ENCODE assay signal across 9 mouse cellular contexts in the genomic region with DNA sequence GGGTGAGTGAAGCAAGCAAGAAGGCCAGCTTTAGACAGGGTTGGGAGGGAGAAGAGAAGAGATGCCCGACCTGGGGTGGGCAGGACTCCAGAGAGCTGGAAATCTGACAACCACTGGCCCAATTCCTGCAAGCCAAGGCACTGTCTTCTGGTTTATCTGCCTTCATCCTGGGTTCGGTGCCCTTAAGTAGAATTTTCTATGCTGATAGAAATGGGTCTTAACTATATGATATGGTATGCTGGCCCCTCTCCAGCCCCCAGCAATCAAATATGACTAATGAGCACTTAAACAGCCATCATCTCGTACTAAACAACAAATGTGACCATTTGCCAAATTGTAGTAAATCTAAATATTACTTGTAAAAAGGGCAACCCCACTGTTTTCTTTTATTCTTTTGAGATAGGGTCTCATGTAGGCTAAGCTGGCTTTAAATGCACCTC. TPM values are rescaled to one million over a fixed set of nuclear protein-coding genes. Genes with fewer than 3 reads are reported as not detected.
DNase-seq lines count a peak whose midpoint lies in the region; ATAC-seq and TF ChIP-seq lines count a peak whose summit lies in the region.
"Had no signal": no experiment of that assay in that cellular context is flagged by ENCODE, and none has a peak within 500 bp of the region (broad histone marks: within the 10 kb centered on the region; RNA-seq: fewer than 3 reads in every experiment).

No protein-coding gene starts in this region.

- H3K4me2 ChIP-seq in forebrain, embryonic 13.5 days = 0 out of 2 replicates have a peak overlapping the region, but pooled peaks have one; percentile 18
- no peak overlapping the region for H3K4me2 ChIP-seq in forebrain, embryonic 15.5 days (replicated peaks)
- H3K4me2 ChIP-seq in intestine, embryonic 14.5 days (ENCODE audit: low read length) = peak overlapping the region; percentile 25; the same call in 1 of the 2 replicates
- no peak overlapping the region for H3K4me2 ChIP-seq in intestine, postnatal 0 days (replicated peaks; ENCODE audit: low read depth)
- peak overlapping the region; percentile 33 for H3K4me2 ChIP-seq in myocyte (ENCODE audit: low read depth)

- no peaks in the 10 kb centered on the region for H3K9me3 ChIP-seq in forebrain, embryonic 13.5 days (replicated peaks)
- no peaks in the 10 kb centered on the region for H3K9me3 ChIP-seq in forebrain, embryonic 15.5 days
- H3K9me3 ChIP-seq in intestine, embryonic 14.5 days (ENCODE audit: control insufficient read depth, low read length) = no peaks in the 10 kb centered on the region
- no peaks in the 10 kb centered on the region for H3K9me3 ChIP-seq in intestine, postnatal 0 days (ENCODE audit: control insufficient read depth)
- no peaks in the 10 kb centered on the region for H3K9me3 ChIP-seq in limb, embryonic 10.5 days (replicated peaks)

- no peaks in the 10 kb centered on the region for H3K27me3 ChIP-seq in forebrain, embryonic 13.5 days
- no peaks in the 10 kb centered on the region for H3K27me3 ChIP-seq in forebrain, embryonic 15.5 days
- H3K27me3 ChIP-seq in intestine, embryonic 14.5 days (replicated peaks; ENCODE audit: control insufficient read depth, insufficient read depth, low read length) = no peaks in the 10 kb centered on the region
- no peaks in the 10 kb centered on the region for H3K27me3 ChIP-seq in intestine, postnatal 0 days (replicated peaks; ENCODE audit: control insufficient read depth, insufficient read depth, low read length)
- no peaks in the 10 kb centered on the region for H3K27me3 ChIP-seq in limb, embryonic 10.5 days (ENCODE audit: low read depth, poor library complexity, severe bottlenecking)
- no peaks in the 10 kb centered on the region for H3K27me3 ChIP-seq in myocyte (ENCODE audit: control insufficient read depth, insufficient read depth, insufficient read length)

- TF ChIP-seq CTCF in intestine, postnatal 0 days (IDR thresholded peaks at IDR 0.05; ENCODE audit: low read depth) = no peak

- no peak for DNase-seq in intestine, embryonic 14.5 days (ENCODE audit: low spot score)
- DNase-seq in limb, embryonic 10.5 days (ENCODE audit: low spot score) = no peak
- no peak for DNase-seq in frontal cortex, postnatal 25 days (ENCODE audit: low spot score in 2 of 2)
- DNase-seq: kidney, adult 9 months had no signal

- WGBS in forebrain, embryonic 13.5 days = 47% methylated on average over 3 of the region's 3 CpGs
- WGBS in forebrain, embryonic 15.5 days = 40% methylated on average over 3 of the region's 3 CpGs
- WGBS in intestine, embryonic 14.5 days = 25% methylated on average over 3 of the region's 3 CpGs
- WGBS in intestine, postnatal 0 days = 43% methylated on average over 3 of the region's 3 CpGs
- WGBS in limb, embryonic 10.5 days = 47% methylated on average over 3 of the region's 3 CpGs

- H3K27ac ChIP-seq in forebrain, embryonic 13.5 days = no peak overlapping the region
- H3K27ac ChIP-seq in forebrain, embryonic 15.5 days (replicated peaks) = no peak overlapping the region
- H3K27ac ChIP-seq in intestine, embryonic 14.5 days (ENCODE audit: low read depth) = peak overlapping the region; percentile 43; the same call in 1 of the 2 replicates
- H3K27ac ChIP-seq in intestine, postnatal 0 days (ENCODE audit: low read depth, low read length) = no peak overlapping the region
- peak overlapping the region; percentile 63 for H3K27ac ChIP-seq in limb, embryonic 10.5 days

- H3ac ChIP-seq in myocyte (ENCODE audit: control insufficient read depth, insufficient read length) = no peak overlapping the region

- no peak overlapping the region for H3K4me3 ChIP-seq in forebrain, embryonic 13.5 days
- no peak overlapping the region for H3K4me3 ChIP-seq in forebrain, embryonic 15.5 days
- H3K4me3 ChIP-seq in intestine, embryonic 14.5 days (ENCODE audit: low read depth, low read length) = no peak overlapping the region
- H3K4me3 ChIP-seq in intestine, postnatal 0 days (ENCODE audit: low read depth, low read length) = no peak overlapping the region
- H3K4me3 ChIP-seq in limb, embryonic 10.5 days = peak overlapping the region; percentile 20
- no peak overlapping the region for H3K4me3 ChIP-seq in myocyte

- no peak overlapping the region for H3K9ac ChIP-seq in forebrain, embryonic 13.5 days
- no peak overlapping the region for H3K9ac ChIP-seq in forebrain, embryonic 15.5 days (replicated peaks)
- H3K9ac ChIP-seq in intestine, embryonic 14.5 days (ENCODE audit: low read length) = no peak overlapping the region
- H3K9ac ChIP-seq in intestine, postnatal 0 days (ENCODE audit: low read depth, low read length) = no peak overlapping the region

- H3K36me3 ChIP-seq in forebrain, embryonic 13.5 days (ENCODE audit: poor library complexity, severe bottlenecking) = no peaks in the 10 kb centered on the region
- no peaks in the 10 kb centered on the region for H3K36me3 ChIP-seq in forebrain, embryonic 15.5 days
- H3K36me3 ChIP-seq in intestine, embryonic 14.5 days (ENCODE audit: control insufficient read depth, insufficient read depth, low read length) = no peaks in the 10 kb centered on the region
- no peaks in the 10 kb centered on the region for H3K36me3 ChIP-seq in intestine, postnatal 0 days (ENCODE audit: control insufficient read depth, insufficient read depth)
- no peaks in the 10 kb centered on the region for H3K36me3 ChIP-seq in limb, embryonic 10.5 days
- no peaks in the 10 kb centered on the region for H3K36me3 ChIP-seq in myocyte (ENCODE audit: control insufficient read depth, insufficient read depth)

- no peaks in the 10 kb centered on the region for H3K79me2 ChIP-seq in myocyte (ENCODE audit: control insufficient read depth, insufficient read depth)

- no peak for ATAC-seq in forebrain, embryonic 13.5 days
- ATAC-seq in forebrain, embryonic 15.5 days (replicated peaks) = no peak
- no peak for ATAC-seq in intestine, embryonic 14.5 days (replicated peaks; ENCODE audit: low FRiP score, low TSS enrichment, low read depth)
- ATAC-seq in intestine, postnatal 0 days = no peak
- ATAC-seq in megakaryocyte-erythroid progenitor cell, adult 5-6 weeks (replicated peaks; ENCODE audit: low FRiP score, low TSS enrichment, poor library complexity, severe bottlenecking) = no peak

- no peak for TF ChIP-seq POLR2A in myocyte (IDR thresholded peaks at IDR 0.05; ENCODE audit: insufficient read length, low read depth)

- H3K4me1 ChIP-seq in forebrain, embryonic 13.5 days = peaks cover 4% of the 10 kb centered on the region
- H3K4me1 ChIP-seq in forebrain, embryonic 15.5 days = peaks cover 7% of the 10 kb centered on the region
- H3K4me1 ChIP-seq in intestine, embryonic 14.5 days (replicated peaks; ENCODE audit: control insufficient read depth, insufficient read depth, low read length) = peaks cover 16% of the 10 kb centered on the region; the same call in 1 of the 2 replicates
- H3K4me1 ChIP-seq in intestine, postnatal 0 days (replicated peaks; ENCODE audit: control insufficient read depth, insufficient read depth, low read length) = no peaks in the 10 kb centered on the region
- H3K4me1 ChIP-seq in limb, embryonic 10.5 days = peaks cover 16% of the 10 kb centered on the region

TF ChIP-seq in myocyte, 11 proteins besides CTCF, POLR2A, EP300 and RAD21:
- TF ChIP-seq CEBPB (IDR thresholded peaks at IDR 0.05; ENCODE audit: insufficient read depth, poor library complexity, severe bottlenecking) (no peak), MYOD1 (IDR thresholded peaks at IDR 0.05; ENCODE audit: control insufficient read depth in 1 of 3, insufficient read length in 2 of 3, low read depth in 2 of 3) (no peak), E2F4 (IDR thresholded peaks at IDR 0.05; ENCODE audit: insufficient read depth) (no peak), MYOG (IDR thresholded peaks at IDR 0.05; ENCODE audit: control insufficient read depth in 1 of 3, insufficient read depth in 1 of 3, insufficient read length in 2 of 3, low read depth in 2 of 3) (no peak), REST (IDR thresholded peaks at IDR 0.05; ENCODE audit: insufficient read depth, insufficient read length) (no peak), TCF3 (IDR thresholded peaks at IDR 0.05; ENCODE audit: insufficient read length, low read depth) (no peak), MAX (IDR thresholded peaks at IDR 0.05; ENCODE audit: low read depth) (no peak), USF1 (IDR thresholded peaks at IDR 0.05; ENCODE audit: low read depth) (no peak), SRF (IDR thresholded peaks at IDR 0.05; ENCODE audit: control insufficient read depth, insufficient read length, low read depth) (no peak), TCF12 (IDR thresholded peaks at IDR 0.05; ENCODE audit: insufficient read depth, poor library complexity, severe bottlenecking) (no peak), POLR2AphosphoS2 (IDR thresholded peaks at IDR 0.05; ENCODE audit: insufficient read length, low read depth) (no peak)

RNA-seq across cellular contexts. Expression of gene Sdc1, which starts 47.1 kb away (rescaled TPM):
- polyA plus RNA-seq in forebrain, embryonic 13.5 days (2015; fragmentation: Nextera tagmentation; extraction: Ambion mirVana) = 38.2 and 43.4 TPM in 2 replicates
- 28.7 and 28.8 TPM in 2 replicates for polyA plus RNA-seq in forebrain, embryonic 15.5 days (2015; fragmentation: Nextera tagmentation; extraction: Ambion mirVana)
- polyA plus RNA-seq in intestine, embryonic 14.5 days (2014; fragmentation: Nextera tagmentation; extraction: Ambion mirVana) = 93.8 and 96.9 TPM in 2 replicates
- 43.4 and 46.4 TPM in 2 replicates for polyA plus RNA-seq in intestine, postnatal 0 days (2015; fragmentation: Nextera tagmentation; extraction: Ambion mirVana)
- polyA plus RNA-seq in limb, embryonic 10.5 days (2016; fragmentation: Nextera tagmentation; extraction: Ambion mirVana) = 245 and 261 TPM in 2 replicates
- polyA plus RNA-seq in myocyte (2012; fragmentation: generic; extraction: Trizol) = 156 TPM
- 2.0 and 3.1 TPM in 2 replicates for total RNA-seq in megakaryocyte-erythroid progenitor cell, adult 5-6 weeks (2014; fragmentation: Nextera tagmentation)
- 1.8 and 2.4 TPM in 2 replicates for total RNA-seq in megakaryocyte-erythroid progenitor cell, adult 5-6 weeks (2017)

Comparison
In these comparisons a context has a peak if more than half of its experiments do, and no peak if none do; other contexts are left out.
1. H3K27ac ChIP-seq: peak in intestine, embryonic 14.5 days (single experiment) and limb, embryonic 10.5 days (single experiment); none in forebrain, embryonic 13.5 days (single experiment), forebrain, embryonic 15.5 days (single experiment) and intestine, postnatal 0 days (single experiment).
2. H3K4me2 ChIP-seq: peak in forebrain, embryonic 13.5 days (single experiment), intestine, embryonic 14.5 days (single experiment) and myocyte (single experiment); none in forebrain, embryonic 15.5 days (single experiment) and intestine, postnatal 0 days (single experiment).